Mouse (Mus musculus) intestine, embryonic 14.5 days (tissue): ENCODE data around the gene Olfr237-ps1. TPM values are rescaled to one million over a fixed set of nuclear protein-coding genes. Genes with fewer than 3 reads are reported as not detected.
"Not testable (repeated sequence)": the region's sequence is repeated elsewhere in the genome, so short reads cannot be mapped to it uniquely, and the experiment has no call there.

Source experiments
- ATAC-seq: fragments of 200-750 bp; cut with Nextera tagmentation; replicated peaks from 2 replicates; pipeline ENCODE4 v1.8.0; 2017; ENCODE audit warnings: low read depth, moderate number of reproducible peaks, moderate TSS enrichment, moderate library complexity; ENCODE audit not compliant: low FRiP score, low TSS enrichment
- DNase-seq: peaks from one replicate; pipeline ENCODE4 v3.0.0-alpha.2; 2018; ENCODE audit warnings: low spot score
- H3K27ac ChIP-seq: fragments of 300-500 bp; sonication (generic); 2 replicates; pipeline ENCODE4 v1.5.1; 2014; ENCODE audit warnings: low read depth, mild to moderate bottlenecking, control low read depth
- H3K27me3 ChIP-seq: fragments of 300-500 bp; sonication (generic); replicated peaks from 2 replicates; pipeline ENCODE4 v1.6.1; 2014; ENCODE audit warnings: low read length, control low read depth; ENCODE audit not compliant: control insufficient read depth, insufficient read depth
- H3K36me3 ChIP-seq: fragments of 300-500 bp; sonication (generic); 2 replicates; pipeline ENCODE4 v1.6.1; 2014; ENCODE audit warnings: low read length, control low read depth; ENCODE audit not compliant: control insufficient read depth, insufficient read depth
- H3K4me1 ChIP-seq: fragments of 300-500 bp; sonication (generic); replicated peaks from 2 replicates; pipeline ENCODE4 v1.6.1; 2014; ENCODE audit warnings: low read length, control low read depth, mixed read lengths; ENCODE audit not compliant: control insufficient read depth, insufficient read depth
- H3K4me2 ChIP-seq: fragments of 300-500 bp; sonication (generic); 2 replicates; pipeline ENCODE4 v1.6.1; 2014; ENCODE audit warnings: low read length
- H3K4me3 ChIP-seq: fragments of 300-500 bp; sonication (generic); 2 replicates; pipeline ENCODE4 v1.5.1; 2014; ENCODE audit warnings: low read depth, low read length, control low read depth, mixed read lengths
- H3K9ac ChIP-seq: fragments of 300-500 bp; sonication (generic); 2 replicates; pipeline ENCODE4 v1.6.1; 2014; ENCODE audit warnings: mild to moderate bottlenecking, low read length
- H3K9me3 ChIP-seq: fragments of 300-500 bp; sonication (generic); 2 replicates; pipeline ENCODE4 v1.6.1; 2016; ENCODE audit warnings: low read length, control low read depth; ENCODE audit not compliant: control insufficient read depth
- WGBS: fragments of 180-500 bp; shearing (Covaris S2); extraction: QIAGEN DNeasy Blood & Tissue Kit; methylation state at CpG from one replicate; pipeline ENCODE4 v1.1.7; 2014; 5-methylcytosine and 5-hydroxymethylcytosine counted together
- polyA plus RNA-seq: library from polyadenylated mRNA; unstranded; fragments of >200 nt; fragmentation: Nextera tagmentation; extraction: Ambion mirVana; gene quantifications from 2 replicates; pipeline ENCODE4 v1.2.1, GENCODE M21; 2014

The Olfr237-ps1 gene
- not detected in 2 replicates for polyA plus RNA-seq

GRCm38 (mm10) chr6:43146267-43146666 lies at the start of gene Olfr237-ps1:
TSS of gene Olfr237-ps1 (plus strand) at chr6:43146567.
- H3K27ac ChIP-seq, result not testable (repeated sequence)
- WGBS, result 83% methylated on average over 2 of the region's 2 CpGs

DNA sequence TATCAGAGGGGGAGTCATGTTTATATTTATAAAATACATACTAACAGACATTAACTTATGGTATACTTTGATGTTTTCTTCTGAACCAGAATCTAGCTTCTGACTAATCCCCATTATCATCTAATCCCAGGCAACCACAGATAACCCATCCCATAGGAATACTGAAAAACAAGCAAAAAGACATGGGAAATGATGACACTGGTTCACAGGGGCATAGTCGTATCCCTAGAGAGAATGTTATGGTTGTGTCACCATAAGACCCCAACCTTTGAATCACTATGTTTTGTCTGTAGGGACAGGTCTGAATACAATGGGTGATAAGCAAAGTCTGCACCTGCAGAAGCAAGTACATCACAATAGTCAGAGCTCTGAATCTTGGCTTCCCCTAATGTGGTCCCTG lies 40.3 kb upstream of the Olfr237-ps1 start, which contains the start of gene Olfr441:
Gene Olfr441, plus strand, starts transcription at position 301 of the 400 bp plus-strand sequence.
- not testable (repeated sequence) for H3K27ac ChIP-seq, H3K4me3 ChIP-seq, H3K36me3 ChIP-seq, H3K9me3 ChIP-seq, DNase-seq, H3K4me1 ChIP-seq, ATAC-seq, H3K27me3 ChIP-seq, H3K4me2 ChIP-seq, H3K9ac ChIP-seq
- 75% methylated on average over 1 of the region's 1 CpGs for WGBS

More at GRCm38 (mm10) chr6:43146267-43146666, at the start of gene Olfr237-ps1:
- not testable (repeated sequence) for H3K9me3 ChIP-seq, H3K4me3 ChIP-seq, ATAC-seq, H3K36me3 ChIP-seq, DNase-seq, H3K4me2 ChIP-seq, H3K27me3 ChIP-seq, H3K4me1 ChIP-seq, H3K9ac ChIP-seq

DNA sequence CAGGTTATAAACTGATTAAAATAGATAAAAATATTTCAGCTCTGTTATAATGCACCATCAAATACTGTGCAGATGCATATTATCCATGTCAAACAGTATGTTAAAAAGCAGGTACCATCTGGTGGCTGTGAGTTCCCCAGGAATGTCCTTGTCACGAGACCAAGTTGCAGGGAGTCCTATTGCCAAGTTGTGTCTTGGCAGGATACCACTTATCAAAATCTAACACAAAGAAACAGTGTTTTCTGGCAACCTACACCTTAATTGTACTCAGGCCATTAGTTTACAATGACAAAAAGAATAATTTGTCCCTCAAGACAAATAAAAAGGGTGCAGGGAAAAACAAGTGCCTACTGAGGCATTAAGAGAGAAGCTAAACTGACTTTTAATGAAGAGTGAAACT lies 13.1 kb downstream of the Olfr237-ps1 start:
- no peaks in the 10 kb centered on the region for H3K36me3 ChIP-seq
- H3K9ac ChIP-seq, result no peak overlapping the region
- H3K9me3 ChIP-seq, result no peaks in the 10 kb centered on the region
- no peaks in the 10 kb centered on the region for H3K27me3 ChIP-seq
- H3K4me3 ChIP-seq, result no peak overlapping the region
- ATAC-seq (no peak), DNase-seq (no peak)
- no peak overlapping the region for H3K27ac ChIP-seq
- no peak overlapping the region for H3K4me2 ChIP-seq
- 74% methylated on average over 1 of the region's 1 CpGs for WGBS
- H3K4me1 ChIP-seq, result no peaks in the 10 kb centered on the region

DNA sequence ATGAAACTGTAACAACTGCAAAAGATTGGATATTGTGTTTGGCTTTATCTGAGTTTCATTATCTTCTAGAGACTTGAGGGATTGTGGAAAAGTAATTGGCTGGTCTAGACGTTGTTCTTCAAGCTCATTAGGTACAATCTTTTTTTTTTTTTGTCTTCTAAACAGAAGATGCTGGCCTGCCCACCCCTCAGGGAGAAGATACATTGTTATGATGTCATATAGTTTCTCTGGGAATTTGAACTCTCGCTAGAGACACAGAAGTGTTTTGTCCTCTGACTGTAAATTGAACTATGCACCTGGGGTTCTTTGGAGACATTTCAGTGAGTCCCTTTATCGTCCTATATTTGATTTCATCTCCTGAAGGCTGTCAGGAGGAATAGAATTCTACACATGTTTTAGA lies 16.6 kb downstream of the Olfr237-ps1 start, which contains the start of gene Olfr437:
Gene Olfr437, plus strand, starts transcription at position 301 of the 400 bp plus-strand sequence.
- H3K9me3 ChIP-seq, result no peaks in the 10 kb centered on the region
- H3K27me3 ChIP-seq, result no peaks in the 10 kb centered on the region
- no peak within 1 kb of the TSS for H3K4me2 ChIP-seq
- 71% methylated on average over 3 of the region's 3 CpGs for WGBS
- H3K4me3 ChIP-seq, result no peak within 1 kb of the TSS
- H3K27ac ChIP-seq, result no peak within 1 kb of the TSS
- DNase-seq (no peak), ATAC-seq (no peak)
- H3K36me3 ChIP-seq, result no peaks in the 10 kb centered on the region
- H3K4me1 ChIP-seq, result no peaks in the 10 kb centered on the region
- no peak within 1 kb of the TSS for H3K9ac ChIP-seq

DNA sequence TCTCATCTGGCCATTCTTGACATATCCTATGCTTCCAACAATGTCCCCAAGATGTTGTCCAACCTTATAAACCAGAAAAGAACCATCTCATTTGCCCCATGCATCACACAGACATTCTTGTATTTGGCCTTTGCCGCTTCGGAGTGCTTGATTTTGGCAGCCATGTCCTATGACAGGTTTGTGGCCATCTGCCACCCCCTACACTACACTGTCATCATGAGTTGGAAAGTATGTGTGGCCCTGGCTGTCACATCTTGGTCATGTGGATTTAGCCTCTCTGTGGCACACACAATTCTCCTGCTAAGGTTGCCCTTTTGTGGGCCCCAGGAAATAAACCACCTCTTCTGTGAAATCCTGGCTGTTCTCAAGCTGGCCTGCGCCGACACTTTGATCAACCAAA lies 20.9 kb downstream of the Olfr237-ps1 start:
- Histone ChIP-seq H3K27ac (no peak overlapping the region), H3K9me3 (no peaks in the 10 kb centered on the region), H3K36me3 (no peaks in the 10 kb centered on the region), H3K4me2 (no peak overlapping the region), H3K27me3 (no peaks in the 10 kb centered on the region), H3K4me3 (no peak overlapping the region), H3K9ac (no peak overlapping the region), H3K4me1 (no peaks in the 10 kb centered on the region)
- ATAC-seq (no peak), DNase-seq (no peak)
- WGBS, result 91% methylated on average over 4 of the region's 4 CpGs

GRCm38 (mm10) chr6:43171840-43172239 lies 25.5 kb downstream of the Olfr237-ps1 start, which contains the start of gene Olfr13:
TSS of gene Olfr13 (plus strand) at chr6:43172140.
- H3K4me2 ChIP-seq, result no peak within 1 kb of the TSS
- ATAC-seq (no peak), DNase-seq (no peak)
- H3K4me3 ChIP-seq, result no peak within 1 kb of the TSS
- no peak within 1 kb of the TSS for H3K9ac ChIP-seq
- H3K36me3 ChIP-seq, result no peaks in the 10 kb centered on the region
- no peak within 1 kb of the TSS for H3K27ac ChIP-seq
- WGBS, result 65% methylated on average over 4 of the region's 4 CpGs
- H3K27me3 ChIP-seq, result no peaks in the 10 kb centered on the region
- H3K9me3 ChIP-seq, result no peaks in the 10 kb centered on the region
- H3K4me1 ChIP-seq, result no peaks in the 10 kb centered on the region

DNA sequence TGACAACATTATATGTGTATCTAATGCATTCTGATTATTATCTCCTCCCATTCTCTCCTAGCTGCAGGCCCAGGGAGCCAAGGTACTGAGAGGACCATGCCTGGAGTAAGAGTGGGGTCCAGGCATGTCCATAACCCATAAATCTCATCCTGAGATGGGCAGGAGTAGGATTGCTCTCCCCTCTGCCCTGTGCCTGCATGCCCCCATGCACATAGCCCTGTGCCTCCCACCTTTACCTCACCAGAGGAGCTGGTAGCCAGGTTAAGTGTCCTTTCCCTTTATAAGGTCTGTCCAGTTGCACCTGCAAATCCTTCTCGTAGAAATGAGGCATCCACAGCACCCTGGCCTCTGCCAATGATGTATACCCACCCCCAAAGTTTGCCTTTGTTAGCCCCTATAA lies 31.8 kb downstream of the Olfr237-ps1 start:
- Histone ChIP-seq H3K27me3 (no peaks in the 10 kb centered on the region), H3K4me2 (no peak overlapping the region), H3K4me3 (no peak overlapping the region), H3K36me3 (no peaks in the 10 kb centered on the region), H3K9ac (no peak overlapping the region), H3K9me3 (no peaks in the 10 kb centered on the region), H3K27ac (no peak overlapping the region), H3K4me1 (no peaks in the 10 kb centered on the region)
- DNase-seq, result no peak
- ATAC-seq, result no peak
- WGBS, result 76% methylated on average over 1 of the region's 1 CpGs

DNA sequence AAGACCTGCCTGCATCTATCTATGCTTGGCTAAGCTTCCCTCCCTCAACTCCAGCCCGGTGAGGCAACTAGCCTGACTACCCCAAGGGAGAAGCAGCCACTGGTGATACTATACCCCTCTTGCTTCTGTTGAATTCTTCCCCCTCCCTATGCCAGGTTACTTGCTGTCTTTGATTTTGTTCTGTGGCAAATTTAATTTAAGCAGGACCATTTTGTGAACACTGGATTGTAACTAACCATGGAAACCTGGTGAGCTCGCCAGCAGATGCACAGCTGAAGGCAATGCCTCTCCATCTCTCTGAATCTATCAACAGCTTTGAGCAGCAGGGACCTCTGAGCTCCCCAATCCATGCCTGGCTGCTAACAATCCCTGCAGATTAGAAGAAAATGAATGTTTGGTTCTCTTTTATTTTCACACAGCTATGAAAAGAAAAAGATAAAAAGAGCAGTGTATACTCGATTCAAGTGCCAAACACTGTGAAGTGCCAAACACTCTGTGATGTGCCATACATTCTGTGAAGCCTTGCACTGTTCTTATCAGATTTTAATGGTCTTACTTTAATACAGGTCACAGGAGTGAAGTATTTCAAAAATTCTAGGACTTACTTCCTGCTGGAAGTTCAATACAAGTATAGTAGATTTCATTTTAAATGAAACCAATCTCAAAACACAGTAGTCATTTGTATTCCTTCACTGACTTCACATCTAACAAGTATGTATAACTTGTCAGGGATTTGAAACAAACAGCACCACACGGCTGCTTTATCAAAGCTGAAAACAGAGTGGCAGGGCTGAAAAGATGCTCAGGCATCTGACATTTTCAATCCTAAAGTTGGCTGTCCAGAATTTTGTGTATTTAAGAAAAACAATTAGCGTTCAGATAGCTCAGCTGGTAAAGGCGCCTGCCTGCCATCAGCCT lies 32.5 kb downstream of the Olfr237-ps1 start:
- no peaks in the 10 kb centered on the region for H3K4me1 ChIP-seq
- no peak for ATAC-seq
- no peaks in the 10 kb centered on the region for H3K36me3 ChIP-seq
- no peak for DNase-seq
- WGBS, result 57% methylated on average over 6 of the region's 6 CpGs
- no peak overlapping the region for H3K4me2 ChIP-seq
- no peak overlapping the region for H3K27ac ChIP-seq
- no peak overlapping the region for H3K4me3 ChIP-seq
- H3K9me3 ChIP-seq, result no peaks in the 10 kb centered on the region
- no peak overlapping the region for H3K9ac ChIP-seq
- H3K27me3 ChIP-seq, result no peaks in the 10 kb centered on the region
